Mouse (Mus musculus): ENCODE data around the gene Pbld1. TPM values are rescaled to one million over a fixed set of nuclear protein-coding genes. Genes with fewer than 3 reads are reported as not detected.

Pbld1 gene
- polyA plus RNA-seq, 1 experiment from 2014 or later, result 0.58 TPM

- DNase-seq, result peak; percentile 99
- under 1% methylated on average over 58 of the region's 69 CpGs for WGBS
These were observed 36.0 kb upstream of the Pbld1 start, which contains the start of the genes Hnrnph3 and Pbld2 for GRCm38 (mm10) chr10:63023749-63024579. TSS of gene Hnrnph3 (minus strand) at chr10:63024217. TSS of gene Pbld2 (plus strand) at chr10:63024315.

GRCm38 (mm10) chr10:63024580-63024910 lies 35.4 kb upstream of the Pbld1 start:
- H3K27me3 ChIP-seq (ENCODE audit: control insufficient read depth, insufficient read depth, low read length), result no peaks in the 10 kb centered on the region
- under 1% methylated on average over 8 of the region's 8 CpGs for WGBS
- H3K36me3 ChIP-seq (ENCODE audit: control insufficient read depth, insufficient read depth, low read length), result no peaks in the 10 kb centered on the region
- ATAC-seq (ENCODE audit: low FRiP score, low TSS enrichment), result peak; percentile 28
- H3K27ac ChIP-seq (replicated peaks; ENCODE audit: low read depth, low read length), result peak overlapping the region; percentile 100
- H3K4me3 ChIP-seq (replicated peaks; ENCODE audit: low read depth, low read length), result peak overlapping the region; percentile 94
- peak overlapping the region; percentile 83 for H3K4me2 ChIP-seq (ENCODE audit: low read length)
- peak; percentile 78 for DNase-seq
- no peaks in the 10 kb centered on the region for H3K9me3 ChIP-seq (ENCODE audit: control insufficient read depth, low read length)
- H3K9ac ChIP-seq (replicated peaks; ENCODE audit: low read length), result peak overlapping the region; percentile 100
- peaks cover 51% of the 10 kb centered on the region for H3K4me1 ChIP-seq (ENCODE audit: control insufficient read depth, insufficient read depth, low read length)

More at GRCm38 (mm10) chr10:63023749-63024579, 36.0 kb upstream of the Pbld1 start, which contains the start of the genes Hnrnph3 and Pbld2:
- peak within 1 kb of the TSS; percentile 100 for H3K27ac ChIP-seq (replicated peaks; ENCODE audit: low read depth, low read length)
- H3K9ac ChIP-seq (replicated peaks; ENCODE audit: low read length), result peak within 1 kb of the TSS; percentile 100
- peak within 1 kb of the TSS; percentile 83 for H3K4me2 ChIP-seq (ENCODE audit: low read length)
- H3K27me3 ChIP-seq (ENCODE audit: control insufficient read depth, insufficient read depth, low read length), result no peaks in the 10 kb centered on the region
- H3K4me3 ChIP-seq (replicated peaks; ENCODE audit: low read depth, low read length), result peak within 1 kb of the TSS; percentile 94
- peak; percentile 96 for ATAC-seq (ENCODE audit: low FRiP score, low TSS enrichment)
- peaks cover 56% of the 10 kb centered on the region for H3K4me1 ChIP-seq (ENCODE audit: control insufficient read depth, insufficient read depth, low read length)
- H3K9me3 ChIP-seq (ENCODE audit: control insufficient read depth, low read length), result no peaks in the 10 kb centered on the region
- H3K36me3 ChIP-seq (ENCODE audit: control insufficient read depth, insufficient read depth, low read length), result no peaks in the 10 kb centered on the region

GRCm38 (mm10) chr10:63025016-63025415 lies 34.9 kb upstream of the Pbld1 start:
- H3K27ac ChIP-seq (replicated peaks; ENCODE audit: low read depth, low read length), result peak overlapping the region; percentile 100
- peaks cover 51% of the 10 kb centered on the region for H3K4me1 ChIP-seq (ENCODE audit: control insufficient read depth, insufficient read depth, low read length)
- 5% methylated on average over 2 of the region's 2 CpGs for WGBS
- H3K4me2 ChIP-seq (ENCODE audit: low read length), result peak overlapping the region; percentile 83
- H3K9ac ChIP-seq (replicated peaks; ENCODE audit: low read length), result peak overlapping the region; percentile 100
- H3K36me3 ChIP-seq (ENCODE audit: control insufficient read depth, insufficient read depth, low read length), result no peaks in the 10 kb centered on the region
- DNase-seq, result peak; percentile 55
- ATAC-seq (ENCODE audit: low FRiP score, low TSS enrichment), result no peak
- no peaks in the 10 kb centered on the region for H3K9me3 ChIP-seq (ENCODE audit: control insufficient read depth, low read length)
- H3K27me3 ChIP-seq (ENCODE audit: control insufficient read depth, insufficient read depth, low read length), result no peaks in the 10 kb centered on the region
- H3K4me3 ChIP-seq (replicated peaks; ENCODE audit: low read depth, low read length), result peak overlapping the region; percentile 94

GRCm38 (mm10) chr10:63025491-63026011 lies 34.4 kb upstream of the Pbld1 start:
- peak overlapping the region; percentile 83 for H3K4me2 ChIP-seq (ENCODE audit: low read length)
- H3K9me3 ChIP-seq (ENCODE audit: control insufficient read depth, low read length), result no peaks in the 10 kb centered on the region
- no peaks in the 10 kb centered on the region for H3K27me3 ChIP-seq (ENCODE audit: control insufficient read depth, insufficient read depth, low read length)
- ATAC-seq (ENCODE audit: low FRiP score, low TSS enrichment) (no peak), DNase-seq (peak; percentile 78)
- under 1% methylated on average over 6 of the region's 6 CpGs for whole genome bisulfite sequencing
- peak overlapping the region; percentile 94 for H3K4me3 ChIP-seq (replicated peaks; ENCODE audit: low read depth, low read length)
- peaks cover 46% of the 10 kb centered on the region for H3K4me1 ChIP-seq (ENCODE audit: control insufficient read depth, insufficient read depth, low read length)
- H3K27ac ChIP-seq (replicated peaks; ENCODE audit: low read depth, low read length), result peak overlapping the region; percentile 100
- H3K36me3 ChIP-seq (ENCODE audit: control insufficient read depth, insufficient read depth, low read length), result no peaks in the 10 kb centered on the region
- H3K9ac ChIP-seq (replicated peaks; ENCODE audit: low read length), result peak overlapping the region; percentile 100; the same call in 1 of the 2 replicates

- DNase-seq, result peak; percentile 91
- WGBS, result under 1% methylated on average over 8 of the region's 8 CpGs
- Histone ChIP-seq H3K36me3 (ENCODE audit: control insufficient read depth, insufficient read depth, low read length) (no peaks in the 10 kb centered on the region), H3K27ac (replicated peaks; ENCODE audit: low read depth, low read length) (peak overlapping the region; percentile 100), H3K4me2 (ENCODE audit: low read length) (peak overlapping the region; percentile 83), H3K9ac (replicated peaks; ENCODE audit: low read length) (peak overlapping the region; percentile 100; the same call in 1 of the 2 replicates), H3K4me3 (replicated peaks; ENCODE audit: low read depth, low read length) (peak overlapping the region; percentile 13; the same call in 1 of the 2 replicates), H3K4me1 (ENCODE audit: control insufficient read depth, insufficient read depth, low read length) (peaks cover 38% of the 10 kb centered on the region), H3K9me3 (ENCODE audit: control insufficient read depth, low read length) (no peaks in the 10 kb centered on the region), H3K27me3 (ENCODE audit: control insufficient read depth, insufficient read depth, low read length) (no peaks in the 10 kb centered on the region)
- no peak for ATAC-seq (ENCODE audit: low FRiP score, low TSS enrichment)
These were observed 33.7 kb upstream of the Pbld1 start for GRCm38 (mm10) chr10:63026156-63026794.

GRCm38 (mm10) chr10:63026795-63027160 lies 33.2 kb upstream of the Pbld1 start:
- Histone ChIP-seq H3K9me3 (ENCODE audit: control insufficient read depth, low read length) (no peaks in the 10 kb centered on the region), H3K4me1 (ENCODE audit: control insufficient read depth, insufficient read depth, low read length) (peaks cover 33% of the 10 kb centered on the region), H3K27me3 (ENCODE audit: control insufficient read depth, insufficient read depth, low read length) (no peaks in the 10 kb centered on the region), H3K9ac (replicated peaks; ENCODE audit: low read length) (no peak overlapping the region; the same call in 1 of the 2 replicates), H3K4me2 (ENCODE audit: low read length) (peak overlapping the region; percentile 83), H3K4me3 (replicated peaks; ENCODE audit: low read depth, low read length) (peak overlapping the region; percentile 13; the same call in 1 of the 2 replicates), H3K36me3 (ENCODE audit: control insufficient read depth, insufficient read depth, low read length) (no peaks in the 10 kb centered on the region), H3K27ac (replicated peaks; ENCODE audit: low read depth, low read length) (peak overlapping the region; percentile 100)
- ATAC-seq (ENCODE audit: low FRiP score, low TSS enrichment) (no peak), DNase-seq (peak; percentile 60)
- WGBS, result 14% methylated on average over 6 of the region's 6 CpGs

GRCm38 (mm10) chr10:63027376-63028161 lies 32.4 kb upstream of the Pbld1 start:
- WGBS, result 81% methylated on average over 10 of the region's 10 CpGs
- DNase-seq (no peak), ATAC-seq (ENCODE audit: low FRiP score, low TSS enrichment) (no peak)
- no peaks in the 10 kb centered on the region for H3K27me3 ChIP-seq (ENCODE audit: control insufficient read depth, insufficient read depth, low read length)
- no peak overlapping the region for H3K9ac ChIP-seq (replicated peaks; ENCODE audit: low read length)
- H3K4me1 ChIP-seq (ENCODE audit: control insufficient read depth, insufficient read depth, low read length), result peaks cover 29% of the 10 kb centered on the region
- H3K27ac ChIP-seq (replicated peaks; ENCODE audit: low read depth, low read length), result peak overlapping the region; percentile 100
- no peaks in the 10 kb centered on the region for H3K9me3 ChIP-seq (ENCODE audit: control insufficient read depth, low read length)
- no peaks in the 10 kb centered on the region for H3K36me3 ChIP-seq (ENCODE audit: control insufficient read depth, insufficient read depth, low read length)
- peak overlapping the region; percentile 83; the same call in 1 of the 2 replicates for H3K4me2 ChIP-seq (ENCODE audit: low read length)
- no peak overlapping the region for H3K4me3 ChIP-seq (replicated peaks; ENCODE audit: low read depth, low read length)

GRCm38 (mm10) chr10:63028396-63028795 lies 31.6 kb upstream of the Pbld1 start:
- H3K9me3 ChIP-seq (ENCODE audit: control insufficient read depth, low read length), result no peaks in the 10 kb centered on the region
- ATAC-seq (ENCODE audit: low FRiP score, low TSS enrichment) (no peak), DNase-seq (no peak)
- H3K9ac ChIP-seq (replicated peaks; ENCODE audit: low read length), result no peak overlapping the region
- peak overlapping the region; percentile 49 for H3K27ac ChIP-seq (replicated peaks; ENCODE audit: low read depth, low read length)
- peaks cover 29% of the 10 kb centered on the region for H3K4me1 ChIP-seq (ENCODE audit: control insufficient read depth, insufficient read depth, low read length)
- 38% methylated on average over 4 of the region's 4 CpGs for WGBS
- no peak overlapping the region for H3K4me3 ChIP-seq (replicated peaks; ENCODE audit: low read depth, low read length)
- H3K27me3 ChIP-seq (ENCODE audit: control insufficient read depth, insufficient read depth, low read length), result no peaks in the 10 kb centered on the region
- no peak overlapping the region for H3K4me2 ChIP-seq (ENCODE audit: low read length)
- no peaks in the 10 kb centered on the region for H3K36me3 ChIP-seq (ENCODE audit: control insufficient read depth, insufficient read depth, low read length)
